Mouse (Mus musculus) cerebellum, adult 2 months (tissue): ENCODE results near the gene Cdk8.

Experiments used
- CTCF ChIP-seq: fragments of 200-500 bp; IDR thresholded peaks from 2 replicates; pipeline ENCODE4 v1.5.1; 2011; ENCODE audit warnings: low read depth, mild to moderate bottlenecking, control low read depth, low read length, moderate library complexity, borderline replicate concordance; ENCODE audit not compliant: insufficient read depth
- POLR2A ChIP-seq: fragments of 200-500 bp; IDR thresholded peaks from 2 replicates; pipeline ENCODE4 v1.6.1; 2011; ENCODE audit warnings: low read length, control low read depth, borderline replicate concordance; ENCODE audit not compliant: insufficient read depth

- no peak for TF ChIP-seq POLR2A
- TF ChIP-seq CTCF: no peak
Observed at GRCm38 (mm10) chr5:146331131-146331530, 100.1 kb downstream of the Cdk8 start.
